In the genomic region with DNA sequence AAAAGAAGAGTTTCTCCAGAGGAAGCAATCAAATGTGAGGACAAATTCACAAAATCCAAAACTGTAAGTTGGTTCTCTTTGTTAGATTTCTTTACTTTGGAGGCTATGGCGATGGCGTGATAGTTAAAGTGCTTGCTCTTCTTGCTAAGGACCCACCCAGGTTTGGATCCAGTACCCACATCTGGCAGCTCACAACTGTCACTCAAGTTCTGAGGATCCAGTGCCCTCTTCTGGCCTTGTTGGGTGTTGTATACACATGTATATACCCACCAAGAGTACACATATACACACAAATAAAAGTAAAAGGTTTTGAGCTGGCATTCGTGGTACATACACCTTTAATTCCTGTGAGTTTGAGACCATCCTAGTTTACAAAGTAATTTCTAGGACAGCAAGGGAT, we compare ENCODE assay signal across 28 mouse cellular contexts. TPM values are rescaled to one million over a fixed set of nuclear protein-coding genes. Genes with fewer than 3 reads are reported as not detected.
DNase-seq lines count a peak whose midpoint lies in the region; ATAC-seq and TF ChIP-seq lines count a peak whose summit lies in the region.
"Had no signal": no experiment of that assay in that cellular context is flagged by ENCODE, and none has a peak within 500 bp of the region (broad histone marks: within the 10 kb centered on the region; RNA-seq: fewer than 3 reads in every experiment).

No protein-coding gene starts in this region.

- no peaks in the 10 kb centered on the region for H3K9me3 ChIP-seq in liver, embryonic 14.5 days (ENCODE audit: control insufficient read depth, low read length)
- H3K9me3 ChIP-seq in liver, postnatal 0 days (ENCODE audit: low read length) = no peaks in the 10 kb centered on the region
- no peaks in the 10 kb centered on the region for H3K9me3 ChIP-seq in stomach, postnatal 0 days (ENCODE audit: control insufficient read depth, low read length)
- H3K9me3 ChIP-seq: forebrain, embryonic 13.5 days; heart, embryonic 13.5 days; liver, embryonic 12.5 days; midbrain, embryonic 13.5 days had no signal

- no peak overlapping the region for H3K4me2 ChIP-seq in liver, embryonic 14.5 days (ENCODE audit: low read depth)
- no peak overlapping the region for H3K4me2 ChIP-seq in liver, postnatal 0 days (ENCODE audit: low read depth, low read length)
- H3K4me2 ChIP-seq in stomach, postnatal 0 days (replicated peaks; ENCODE audit: low read depth) = no peak overlapping the region
- H3K4me2 ChIP-seq: forebrain, embryonic 13.5 days; heart, embryonic 13.5 days; hindbrain, embryonic 14.5 days; liver, embryonic 12.5 days; lung, embryonic 14.5 days; midbrain, embryonic 13.5 days had no signal

- 0 out of 2 replicates have a peak, but pooled peaks have one; percentile 9 for TF ChIP-seq CTCF in liver, embryonic 14.5 days (IDR thresholded peaks at IDR 0.05; ENCODE audit: low read depth)
- no peak for TF ChIP-seq CTCF in liver, postnatal 0 days (IDR thresholded peaks at IDR 0.05; ENCODE audit: low read depth)
- peak; percentile 32 for TF ChIP-seq CTCF in stomach, postnatal 0 days (IDR thresholded peaks at IDR 0.05; ENCODE audit: low read depth)

- DNase-seq in liver, embryonic 14.5 days (ENCODE audit: low read depth in 3 of 3, low spot score in 3 of 3) = no peak
- DNase-seq in liver, postnatal 0 days = no peak
- peak; percentile 57 for DNase-seq in ES-CJ7 (ENCODE audit: low read depth, low spot score)
- peak; percentile 69 for DNase-seq in R1 (ENCODE audit: low read depth, low spot score)
- no peak for DNase-seq in stomach, postnatal 0 days (ENCODE audit: low spot score)
- DNase-seq in cerebellum, adult 9-10 months = no peak
- no peak for DNase-seq in gastrocnemius, adult 18-20 months (ENCODE audit: low spot score)
- DNase-seq: adrenal gland, postnatal 25 days; cerebellum, adult 18-20 months; cerebellum, postnatal 14 days; gastrocnemius, postnatal 36 days; heart, adult 2 months; heart, postnatal 10 days; kidney, adult 11 months; kidney, postnatal 36 days; layer of hippocampus, postnatal 36 days; left cerebral cortex, postnatal 4 days; lung, embryonic 14.5 days; right cerebral cortex, postnatal 14 days; thymus, postnatal 14 days had no signal

- H3K27ac ChIP-seq in liver, embryonic 14.5 days = no peak overlapping the region
- no peak overlapping the region for H3K27ac ChIP-seq in liver, postnatal 0 days (ENCODE audit: low read depth)
- H3K27ac ChIP-seq in stomach, postnatal 0 days (replicated peaks) = no peak overlapping the region
- H3K27ac ChIP-seq: forebrain, embryonic 13.5 days; heart, adult 2 months; heart, embryonic 13.5 days; hindbrain, embryonic 14.5 days; liver, embryonic 12.5 days; midbrain, embryonic 13.5 days had no signal

- no peak overlapping the region for H3K4me3 ChIP-seq in liver, embryonic 14.5 days (ENCODE audit: insufficient read depth in 1 of 2, low read depth in 2 of 2, low read length in 2 of 2)
- no peak overlapping the region for H3K4me3 ChIP-seq in liver, postnatal 0 days (ENCODE audit: low read depth, low read length)
- no peak overlapping the region for H3K4me3 ChIP-seq in stomach, postnatal 0 days (ENCODE audit: low read depth, low read length)
- H3K4me3 ChIP-seq: forebrain, embryonic 13.5 days; heart, adult 2 months; heart, embryonic 13.5 days; liver, embryonic 12.5 days; midbrain, embryonic 13.5 days had no signal

- no peak overlapping the region for H3K9ac ChIP-seq in liver, embryonic 14.5 days (replicated peaks)
- no peak overlapping the region for H3K9ac ChIP-seq in liver, postnatal 0 days (replicated peaks)
- no peak overlapping the region for H3K9ac ChIP-seq in stomach, postnatal 0 days (ENCODE audit: low read length)
- H3K9ac ChIP-seq: forebrain, embryonic 13.5 days; heart, embryonic 13.5 days; hindbrain, embryonic 14.5 days; liver, embryonic 12.5 days; lung, embryonic 14.5 days; midbrain, embryonic 13.5 days had no signal

- WGBS in liver, embryonic 14.5 days (ENCODE audit: insufficient replicate concordance) = 87% methylated on average over 3 of the region's 3 CpGs
- 98% methylated on average over 3 of the region's 3 CpGs for WGBS in liver, postnatal 0 days (ENCODE audit: insufficient replicate concordance)
- WGBS in stomach, postnatal 0 days = 95% methylated on average over 3 of the region's 3 CpGs

- H3K27me3 ChIP-seq in liver, embryonic 14.5 days (ENCODE audit: control insufficient read depth, insufficient read depth, low read length) = no peaks in the 10 kb centered on the region
- no peaks in the 10 kb centered on the region for H3K27me3 ChIP-seq in liver, postnatal 0 days (ENCODE audit: insufficient read depth, low read length)
- no peaks in the 10 kb centered on the region for H3K27me3 ChIP-seq in stomach, postnatal 0 days (ENCODE audit: control insufficient read depth, insufficient read depth, low read length)
- H3K27me3 ChIP-seq: forebrain, embryonic 13.5 days; heart, embryonic 13.5 days; liver, embryonic 12.5 days; midbrain, embryonic 13.5 days had no signal

- ATAC-seq in liver, embryonic 14.5 days (ENCODE audit: insufficient read depth) = no peak
- ATAC-seq in liver, postnatal 0 days = no peak
- no peak for ATAC-seq in stomach, postnatal 0 days (ENCODE audit: low FRiP score, low TSS enrichment)
- ATAC-seq: forebrain, embryonic 13.5 days; liver, embryonic 12.5 days; midbrain, embryonic 13.5 days had no signal

- peaks cover 64% of the 10 kb centered on the region for H3K36me3 ChIP-seq in liver, embryonic 14.5 days (replicated peaks; ENCODE audit: control insufficient read depth, insufficient read depth, low read depth)
- peaks cover 58% of the 10 kb centered on the region for H3K36me3 ChIP-seq in liver, postnatal 0 days (replicated peaks; ENCODE audit: insufficient read depth, low read length)
- H3K36me3 ChIP-seq in stomach, postnatal 0 days (ENCODE audit: control insufficient read depth, insufficient read depth, low read length) = peaks cover 17% of the 10 kb centered on the region; the same call in 1 of the 2 replicates

- no peak for TF ChIP-seq EP300 in liver, embryonic 14.5 days (IDR thresholded peaks at IDR 0.05; ENCODE audit: low read depth)
- no peak for TF ChIP-seq EP300 in liver, postnatal 0 days (IDR thresholded peaks at IDR 0.05; ENCODE audit: low read depth)
- no peak for TF ChIP-seq EP300 in stomach, postnatal 0 days (optimal IDR thresholded peaks at IDR 0.05)

- H3K4me1 ChIP-seq in liver, embryonic 14.5 days (replicated peaks; ENCODE audit: control insufficient read depth in 2 of 2, insufficient read depth in 2 of 2, low read length in 1 of 2) = no peaks in the 10 kb centered on the region
- no peaks in the 10 kb centered on the region for H3K4me1 ChIP-seq in liver, postnatal 0 days (ENCODE audit: insufficient read depth)
- H3K4me1 ChIP-seq in stomach, postnatal 0 days (replicated peaks; ENCODE audit: control insufficient read depth, insufficient read depth) = no peaks in the 10 kb centered on the region
- H3K4me1 ChIP-seq: forebrain, embryonic 13.5 days; heart, embryonic 13.5 days; liver, embryonic 12.5 days; midbrain, embryonic 13.5 days had no signal

RNA-seq across cellular contexts. Expression of a gene that starts 13.0 kb away (rescaled TPM):
- polyA plus RNA-seq in liver, embryonic 14.5 days (2012; rRNA removed) = 16.5 and 49.6 TPM in 2 replicates
- 184 and 198 TPM in 2 replicates for polyA plus RNA-seq in liver, embryonic 14.5 days (2014; fragmentation: Nextera tagmentation; extraction: Ambion mirVana)
- 83.0 and 88.8 TPM in 2 replicates for polyA plus RNA-seq in liver, postnatal 0 days (2015; fragmentation: Nextera tagmentation; extraction: Ambion mirVana)
- 132 and 145 TPM in 2 replicates for polyA plus RNA-seq in stomach, postnatal 0 days (2015; fragmentation: Nextera tagmentation; extraction: Ambion mirVana)
- total RNA-seq in gastrocnemius, adult 18-20 months (2021) = 10 to 100 TPM; 37.1 to 42.4 TPM

RNA-seq across cellular contexts. Expression of a gene that starts 13.1 kb away (rescaled TPM):
- 9.7 and 15.2 TPM in 2 replicates for polyA plus RNA-seq in liver, embryonic 14.5 days (2012; rRNA removed)
- polyA plus RNA-seq in liver, embryonic 14.5 days (2014; fragmentation: Nextera tagmentation; extraction: Ambion mirVana) = 29.6 and 34.4 TPM in 2 replicates
- 36.1 and 36.3 TPM in 2 replicates for polyA plus RNA-seq in liver, postnatal 0 days (2015; fragmentation: Nextera tagmentation; extraction: Ambion mirVana)
- 72.1 and 76.5 TPM in 2 replicates for polyA plus RNA-seq in stomach, postnatal 0 days (2015; fragmentation: Nextera tagmentation; extraction: Ambion mirVana)
- 10 to 100 TPM; 64.3 to 67.3 TPM for total RNA-seq in gastrocnemius, adult 18-20 months (2021)

RNA-seq across cellular contexts. Expression of a gene that starts 32.2 kb away (rescaled TPM):
- 18.7 and 21.5 TPM in 2 replicates for polyA plus RNA-seq in liver, embryonic 14.5 days (2012; rRNA removed)
- polyA plus RNA-seq in liver, embryonic 14.5 days (2014; fragmentation: Nextera tagmentation; extraction: Ambion mirVana) = 51.0 and 51.5 TPM in 2 replicates
- polyA plus RNA-seq in liver, postnatal 0 days (2015; fragmentation: Nextera tagmentation; extraction: Ambion mirVana) = 11.9 and 20.6 TPM in 2 replicates
- polyA plus RNA-seq in stomach, postnatal 0 days (2015; fragmentation: Nextera tagmentation; extraction: Ambion mirVana) = 42.6 and 50.2 TPM in 2 replicates
- total RNA-seq in gastrocnemius, adult 18-20 months (2021) = under 1 TPM in 1 of 2 experiments, not detected in 1; 0.14 TPM
- total RNA-seq: adrenal gland, postnatal 25 days; hematopoietic stem cell, adult 5-6 weeks; megakaryocyte, adult 5-6 weeks; monocyte, adult 5-6 weeks had no signal

Comparison
In these comparisons a context has a peak if more than half of its experiments do, and no peak if none do; other contexts are left out.
1. DNase-seq: peak in ES-CJ7 (single experiment) and R1 (single experiment); none in liver, embryonic 14.5 days (0 of 3), liver, postnatal 0 days (single experiment), stomach, postnatal 0 days (single experiment), cerebellum, adult 9-10 months (single experiment) and gastrocnemius, adult 18-20 months (single experiment).